Mouse (Mus musculus): ENCODE data around the gene Bricd5.
A peak's percentile ranks its signal among the peaks of the same experiment; 100 is the strongest.
"Not testable (repeated sequence)": the region's sequence is repeated elsewhere in the genome, so short reads cannot be mapped to it uniquely, and the experiment has no call there.

The Bricd5 gene

DNA sequence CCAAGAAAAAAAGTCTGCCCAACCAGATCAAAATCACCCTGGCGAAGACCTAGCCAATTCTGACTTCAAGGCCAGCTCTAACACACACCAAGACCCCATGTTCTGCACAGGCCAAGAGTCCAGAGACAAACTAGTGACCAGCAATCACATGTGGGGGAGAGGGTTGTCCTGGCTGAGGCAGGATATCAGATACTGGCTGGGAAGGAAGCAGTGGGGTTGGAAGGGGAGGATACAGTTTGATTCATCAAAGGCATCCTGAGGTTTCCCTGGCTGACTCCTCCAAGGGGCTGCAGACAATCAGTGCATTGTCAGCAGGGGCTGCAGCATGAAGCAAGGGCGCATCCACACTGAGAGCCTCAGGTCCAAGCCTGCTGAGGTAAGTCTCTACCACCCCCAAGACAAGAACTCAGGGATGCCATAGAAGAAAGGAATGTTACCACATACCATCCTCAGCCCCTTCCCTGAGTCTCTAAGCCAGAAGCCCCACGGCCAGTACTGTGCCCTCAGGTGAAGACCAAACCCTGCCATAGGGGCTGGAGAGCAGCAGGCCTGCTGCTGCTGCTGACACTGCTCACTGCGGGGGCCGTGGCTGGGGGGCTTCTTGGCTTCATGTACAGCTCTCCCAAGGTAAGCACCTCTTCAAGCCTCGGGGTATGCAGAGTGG is at the start of gene Bricd5:
Gene Bricd5, plus strand, starts transcription at position 273 of the 664 bp plus-strand sequence.
- DNase-seq (ENCODE audit: low read depth), result no peak

DNA sequence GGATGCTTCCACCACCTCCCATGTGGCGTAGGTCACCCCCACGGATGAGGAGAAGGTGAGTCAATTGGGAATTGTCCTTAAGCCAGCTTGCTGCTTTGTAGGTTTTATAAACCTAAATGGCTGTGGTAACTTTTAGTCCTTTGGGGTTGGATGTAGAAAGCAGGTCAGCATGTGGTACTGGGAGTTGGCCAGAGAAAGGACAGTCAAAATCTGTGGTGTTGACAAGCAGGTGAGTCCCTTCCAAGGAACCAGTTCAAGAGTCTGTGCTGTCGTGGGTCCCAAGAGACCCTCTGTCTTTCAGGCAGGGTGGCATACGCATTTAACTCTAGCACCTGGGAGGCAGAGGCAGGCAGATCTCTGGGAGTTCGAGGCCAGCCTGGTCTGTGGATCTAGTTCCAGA is 49.2 kb upstream of the Bricd5 start:
- DNase-seq (ENCODE audit: low read depth), result no peak

DNA sequence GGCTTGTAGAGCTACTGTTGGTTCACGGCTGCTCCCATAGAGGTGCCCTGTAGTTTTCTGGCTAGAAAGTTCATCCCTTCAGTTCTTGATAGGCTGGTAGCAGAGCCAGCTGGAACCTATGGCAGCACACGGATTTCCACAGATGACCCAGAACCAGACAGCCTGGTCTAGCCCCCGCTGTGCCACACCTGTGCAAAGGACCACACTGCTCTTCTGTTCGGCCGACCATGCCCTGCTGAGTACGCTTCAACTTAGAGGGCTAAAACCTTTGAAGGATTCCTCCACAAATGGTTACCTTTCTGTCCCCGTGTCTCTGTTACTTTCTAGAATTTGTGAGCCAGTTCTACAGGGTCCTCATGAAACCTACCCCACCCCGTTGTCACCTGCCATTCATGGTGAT is 48.4 kb upstream of the Bricd5 start:
- DNase-seq (ENCODE audit: low read depth), result not testable (repeated sequence)

DNA sequence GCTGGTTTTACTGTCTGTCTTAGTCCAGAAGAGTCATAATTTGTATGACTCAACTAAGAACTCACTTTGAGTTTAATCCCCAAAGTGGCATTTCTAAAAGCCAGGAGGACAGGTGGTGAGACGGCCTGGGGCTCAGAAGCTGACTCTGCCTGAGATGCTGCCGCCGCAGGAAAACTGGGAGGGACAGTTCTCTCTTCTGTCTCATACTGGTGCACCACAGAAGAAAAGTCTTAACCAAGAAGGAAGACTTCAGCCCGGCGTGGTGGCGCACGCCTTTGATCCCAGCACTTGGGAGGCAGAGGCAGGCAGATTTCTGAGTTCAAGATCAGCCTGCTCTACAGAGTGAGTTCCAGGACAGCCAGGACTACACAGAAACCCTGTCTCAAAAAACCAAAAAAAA is 47.8 kb upstream of the Bricd5 start:
- no peak for DNase-seq (ENCODE audit: low read depth)

DNA sequence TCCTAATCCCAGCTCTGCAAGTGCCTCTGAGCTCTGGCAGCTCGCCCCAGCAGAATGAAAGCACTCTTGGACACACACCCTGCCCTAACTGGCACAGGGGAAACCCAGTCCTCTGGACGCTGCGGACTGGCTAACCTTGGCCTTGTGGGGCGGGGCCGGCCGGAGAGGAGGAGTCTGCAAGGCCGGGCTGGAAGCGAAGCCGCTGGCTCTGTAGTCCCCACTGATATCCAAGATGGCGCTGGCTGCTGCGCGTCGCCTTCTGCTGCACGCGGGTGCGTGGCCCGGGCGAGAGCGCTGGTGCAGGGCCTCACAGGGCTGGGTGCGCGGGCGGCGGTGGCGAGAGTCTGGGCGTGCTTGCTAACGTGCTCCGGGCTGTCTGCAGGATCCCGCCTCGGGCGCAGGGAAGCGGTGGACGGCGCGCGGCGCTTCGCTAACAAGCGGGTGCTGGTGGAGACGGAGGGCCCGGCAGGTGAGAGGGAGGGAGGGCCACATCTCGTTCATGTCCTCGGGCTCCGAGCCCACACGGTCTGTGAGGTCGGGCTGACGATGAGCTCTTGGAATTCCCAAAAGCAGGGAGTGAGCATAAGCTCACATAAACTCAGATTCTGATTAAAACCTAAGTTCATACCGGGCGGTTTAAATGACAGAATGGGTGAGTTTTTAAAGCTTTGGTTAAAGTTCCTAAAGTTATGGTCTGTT is 47.1 kb upstream of the Bricd5 start, which contains the start of gene Eci1:
Gene Eci1, plus strand, starts transcription at position 171 of the 699 bp plus-strand sequence.
- DNase-seq (ENCODE audit: low read depth), result peak; percentile 77

DNA sequence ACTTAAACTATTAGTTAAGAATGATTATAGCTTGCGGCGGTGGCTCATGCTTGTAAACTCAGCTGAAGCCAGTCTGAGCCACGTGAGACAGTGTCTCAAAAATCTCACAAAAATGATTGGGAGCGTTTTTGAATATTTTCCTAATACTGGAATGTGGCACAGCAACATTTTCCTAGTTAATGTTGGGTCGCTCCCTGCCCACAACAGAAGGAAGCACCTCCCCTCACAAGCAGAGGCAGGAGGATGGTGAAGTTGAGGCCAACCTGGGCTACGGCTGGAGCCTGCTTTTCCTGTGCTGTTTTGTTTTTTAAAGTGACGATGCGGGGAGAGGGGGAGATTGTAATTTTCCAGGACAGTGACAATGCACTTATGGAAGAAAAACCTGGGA is 46.5 kb upstream of the Bricd5 start:
- no peak for DNase-seq (ENCODE audit: low read depth)

DNA sequence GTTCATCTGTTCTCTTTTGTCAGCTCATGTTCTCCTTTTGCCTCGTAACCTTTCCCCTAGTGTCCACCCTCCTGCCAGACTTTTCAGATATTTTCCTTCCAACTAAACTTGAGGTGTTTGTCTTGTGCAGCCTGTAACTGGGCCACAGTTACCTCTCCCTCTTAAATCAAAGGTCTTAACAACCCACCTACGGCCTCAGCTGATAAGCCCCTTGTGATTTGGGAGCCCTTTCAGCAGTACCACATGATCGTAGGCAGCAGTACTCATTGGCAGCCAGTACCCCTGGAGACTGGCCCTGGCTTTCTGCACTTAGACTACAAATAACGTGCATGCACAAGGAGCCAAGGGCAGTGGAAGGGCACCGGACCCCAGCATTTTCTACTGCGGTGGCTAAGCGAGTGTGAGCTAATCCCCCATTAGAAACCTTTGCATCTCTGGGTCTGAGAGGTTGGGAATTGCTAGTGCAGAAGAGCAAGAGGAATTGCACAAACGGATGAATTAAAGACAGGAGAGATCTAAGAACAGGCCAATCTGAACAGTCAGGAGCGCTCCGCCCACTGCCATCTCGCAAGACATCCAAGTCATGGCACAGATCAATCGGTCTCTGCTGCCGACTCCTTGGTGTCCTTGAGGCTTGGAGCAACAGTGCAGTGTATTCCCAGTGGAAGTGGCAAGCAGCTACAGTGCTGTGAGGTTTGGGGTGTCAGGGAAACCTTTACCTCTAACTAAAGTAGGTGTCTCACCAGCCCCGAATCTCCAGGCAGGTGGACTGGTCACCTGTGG is 44.3 kb upstream of the Bricd5 start:
- no peak for DNase-seq (ENCODE audit: low read depth)

DNA sequence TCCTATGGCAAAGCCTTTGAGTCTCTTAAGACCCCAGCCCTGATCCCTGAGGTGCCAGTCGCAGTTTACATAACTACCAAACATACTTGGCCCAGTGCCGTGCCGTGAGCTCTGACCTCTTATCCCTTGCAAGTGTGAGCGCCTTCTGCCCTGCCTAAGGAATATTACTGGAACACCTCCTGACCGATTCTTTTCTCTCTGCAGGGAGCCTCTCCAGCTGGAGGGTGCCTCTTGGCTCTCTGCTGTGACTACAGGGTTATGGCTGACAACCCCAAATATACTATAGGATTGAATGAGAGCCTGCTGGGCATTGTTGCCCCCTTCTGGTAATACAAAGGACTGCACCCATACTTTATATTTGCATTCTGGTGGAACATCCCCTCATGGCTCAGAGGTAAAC is 36.7 kb upstream of the Bricd5 start:
- DNase-seq (ENCODE audit: low read depth), result peak; percentile 79

DNA sequence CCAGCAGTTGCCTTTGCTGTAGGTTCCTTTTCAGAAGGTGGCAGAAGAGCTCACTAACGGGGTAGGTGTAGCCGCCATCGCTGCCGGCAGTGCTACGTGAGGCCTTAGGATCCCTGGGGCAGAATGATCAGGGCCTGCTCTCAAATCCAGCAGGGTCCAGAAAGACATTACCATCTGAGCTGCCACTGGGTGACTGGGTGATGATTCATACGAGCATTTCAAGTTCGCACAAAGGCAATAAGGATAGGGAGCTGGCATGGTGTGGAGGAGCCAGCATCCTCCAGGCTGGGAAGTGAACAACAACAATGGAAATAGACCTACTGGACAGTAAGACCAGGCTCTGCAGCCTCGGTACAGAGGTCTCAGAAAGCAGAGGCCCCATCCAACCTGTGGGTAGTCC is 33.3 kb upstream of the Bricd5 start:
- DNase-seq (ENCODE audit: low read depth), result no peak

DNA sequence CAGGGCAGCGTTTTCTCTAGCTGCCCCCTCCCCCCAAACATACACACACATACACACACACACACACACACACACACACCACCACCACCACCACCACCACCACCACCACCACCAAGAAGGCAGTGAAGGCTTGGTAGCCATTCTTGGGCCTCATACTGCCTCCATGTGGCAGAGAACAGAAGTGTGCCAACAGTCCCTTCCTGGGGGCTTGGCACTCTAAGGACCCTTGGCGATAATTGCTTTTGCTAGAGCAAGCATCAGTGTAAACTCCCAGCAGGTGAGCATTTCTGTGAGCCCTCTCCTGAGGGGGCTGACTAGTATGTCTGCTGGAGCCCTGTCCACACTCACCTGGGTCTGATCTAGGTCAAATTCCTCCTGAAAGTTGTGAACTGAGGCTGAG is 32.5 kb upstream of the Bricd5 start:
- no peak for DNase-seq (ENCODE audit: low read depth)

DNA sequence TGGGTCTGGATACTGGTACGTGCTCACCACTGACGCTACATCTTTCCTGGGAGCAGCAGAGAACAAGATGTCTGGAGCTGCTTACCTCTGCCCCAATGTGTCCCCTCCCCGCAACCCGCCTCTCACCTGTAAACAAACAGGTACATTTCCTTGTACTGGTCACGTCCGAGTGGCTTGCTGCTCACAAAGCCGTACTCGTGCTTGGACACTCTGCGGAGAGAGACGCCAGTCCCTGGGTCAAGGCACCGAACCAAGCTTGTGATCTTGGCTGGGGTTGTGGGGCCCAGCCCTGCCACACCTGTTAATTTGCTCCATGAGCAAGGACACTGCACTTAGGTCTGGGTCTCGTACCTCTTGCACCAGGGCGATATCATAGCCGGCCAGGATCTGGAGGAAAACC is 31.6 kb upstream of the Bricd5 start:
- DNase-seq (ENCODE audit: low read depth), result no peak

DNA sequence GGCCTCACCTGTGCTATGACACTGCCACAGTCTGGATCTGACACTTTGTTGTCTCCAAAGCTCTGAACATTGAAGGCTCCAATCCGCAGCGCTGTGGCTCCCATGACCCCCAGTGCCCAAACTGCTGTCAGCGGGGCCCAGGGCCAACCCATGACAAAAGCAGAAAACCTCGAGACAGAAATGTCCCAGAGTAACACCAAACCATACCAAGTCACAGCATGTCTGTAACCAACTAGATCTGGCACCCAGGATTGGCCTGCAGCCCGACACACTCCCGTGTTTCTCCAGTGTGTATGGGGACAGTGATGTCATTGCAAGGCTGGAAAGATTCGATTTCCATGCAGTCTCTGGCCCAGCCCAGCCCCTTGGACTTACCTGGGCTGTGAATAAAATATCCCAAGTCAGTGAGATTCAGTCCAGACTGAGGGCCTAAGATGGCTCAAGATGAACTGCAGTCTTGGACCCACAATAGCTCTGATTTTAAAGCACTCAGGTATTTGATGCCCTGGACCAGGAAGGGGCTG is 31.0 kb upstream of the Bricd5 start, which contains the start of gene Dnase1l2:
Gene Dnase1l2, minus strand, starts transcription at position 474 of the 524 bp plus-strand sequence.
- DNase-seq (ENCODE audit: low read depth), result no peak

DNA sequence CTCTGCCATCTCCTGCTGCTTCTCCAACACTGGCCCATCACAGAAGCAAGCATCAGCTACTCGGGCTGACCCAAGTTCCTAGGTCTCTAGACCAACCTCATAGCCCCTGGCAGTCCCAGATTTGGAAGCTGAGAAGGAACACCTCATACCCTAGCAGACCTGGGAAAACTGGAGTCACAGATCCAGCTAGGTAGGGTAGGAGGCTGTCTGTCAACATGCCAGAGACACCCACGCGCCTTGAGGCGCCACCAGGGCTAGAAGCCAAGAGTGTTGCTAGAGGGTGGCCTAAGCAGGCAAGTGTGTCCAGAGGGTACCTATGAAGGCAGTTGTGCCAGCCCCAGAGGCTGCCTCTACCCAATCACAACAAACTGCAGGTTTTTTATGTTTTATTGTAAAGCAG is 30.3 kb upstream of the Bricd5 start:
- no peak for DNase-seq (ENCODE audit: low read depth)

DNA sequence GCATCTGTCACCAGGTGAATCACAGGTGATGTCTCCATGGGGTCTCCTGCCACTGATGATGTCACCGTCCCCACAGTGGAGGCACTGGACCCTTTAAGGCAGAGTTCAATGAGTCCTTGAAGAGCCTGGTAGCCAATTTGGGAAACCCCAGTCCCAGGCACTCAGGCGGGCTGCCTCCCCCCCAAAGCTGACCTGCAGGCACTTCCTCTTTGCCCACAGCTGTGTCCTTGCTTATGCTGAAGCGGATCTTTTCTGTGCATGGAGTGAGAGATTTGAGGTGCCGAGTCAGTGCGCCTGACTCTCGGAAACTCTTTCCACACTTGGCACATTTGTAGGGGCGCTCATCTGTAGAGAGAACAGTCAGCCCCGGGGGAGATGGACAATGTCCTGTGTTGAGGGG is 27.1 kb upstream of the Bricd5 start:
- DNase-seq (ENCODE audit: low read depth), result no peak

DNA sequence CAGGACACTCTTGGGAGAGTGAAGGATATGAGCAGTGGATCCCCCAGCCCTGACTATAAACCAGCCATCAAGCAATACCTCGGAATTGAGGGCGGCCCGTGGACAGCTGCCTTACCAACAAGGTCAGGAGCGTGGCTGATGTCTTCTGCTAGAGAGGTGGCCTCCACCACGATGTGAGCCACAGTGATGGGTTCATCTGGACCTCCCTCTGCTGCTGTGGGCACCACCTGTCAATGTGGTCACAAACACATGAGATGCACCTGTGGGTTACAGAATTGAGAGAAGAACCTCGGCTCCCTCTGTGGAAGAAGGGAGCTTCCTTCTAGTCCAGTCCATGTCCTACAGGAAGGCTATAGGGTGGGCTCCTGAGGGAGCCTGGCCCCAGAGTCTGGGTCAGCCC is 24.2 kb upstream of the Bricd5 start:
- DNase-seq (ENCODE audit: low read depth), result no peak

DNA sequence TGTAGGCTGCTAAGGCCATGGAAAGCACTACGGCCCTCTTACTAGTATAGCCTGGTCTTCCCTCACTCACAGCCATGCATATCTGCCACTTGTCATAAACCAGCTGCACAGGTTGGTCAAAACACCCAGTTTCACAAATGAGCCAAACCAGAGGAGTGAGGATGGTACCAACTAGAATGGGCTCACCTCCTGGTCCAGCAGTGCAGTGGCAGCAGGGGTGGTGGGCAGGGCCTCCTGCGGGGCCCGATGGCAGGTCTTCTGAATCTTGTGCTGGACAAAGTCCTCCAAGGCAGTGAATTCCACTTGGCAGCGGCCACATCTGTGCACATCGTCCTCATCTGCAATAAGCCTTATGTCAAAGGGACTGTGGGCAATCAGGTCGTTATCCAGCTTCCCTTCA is 22.5 kb upstream of the Bricd5 start:
- no peak for DNase-seq (ENCODE audit: low read depth)

DNA sequence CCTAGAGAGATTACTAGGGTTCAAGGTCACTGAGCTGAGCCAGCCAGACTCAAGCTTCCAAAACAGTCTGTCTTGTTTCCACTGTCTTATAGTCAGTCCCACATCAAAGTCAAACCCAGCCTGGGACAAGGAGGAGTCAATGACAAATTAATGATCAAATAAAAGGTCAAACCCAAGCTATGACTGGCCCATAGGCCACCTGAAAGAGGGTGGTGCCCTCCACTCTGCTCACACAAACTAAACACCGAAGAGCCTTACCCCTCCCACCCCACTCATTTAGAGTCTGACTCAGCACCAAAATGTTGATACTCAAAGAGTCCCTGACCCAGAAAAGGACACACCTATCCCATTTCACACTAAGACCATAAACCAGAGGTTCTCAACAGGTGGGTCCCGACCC is 20.3 kb upstream of the Bricd5 start:
- DNase-seq (ENCODE audit: low read depth), result no peak

DNA sequence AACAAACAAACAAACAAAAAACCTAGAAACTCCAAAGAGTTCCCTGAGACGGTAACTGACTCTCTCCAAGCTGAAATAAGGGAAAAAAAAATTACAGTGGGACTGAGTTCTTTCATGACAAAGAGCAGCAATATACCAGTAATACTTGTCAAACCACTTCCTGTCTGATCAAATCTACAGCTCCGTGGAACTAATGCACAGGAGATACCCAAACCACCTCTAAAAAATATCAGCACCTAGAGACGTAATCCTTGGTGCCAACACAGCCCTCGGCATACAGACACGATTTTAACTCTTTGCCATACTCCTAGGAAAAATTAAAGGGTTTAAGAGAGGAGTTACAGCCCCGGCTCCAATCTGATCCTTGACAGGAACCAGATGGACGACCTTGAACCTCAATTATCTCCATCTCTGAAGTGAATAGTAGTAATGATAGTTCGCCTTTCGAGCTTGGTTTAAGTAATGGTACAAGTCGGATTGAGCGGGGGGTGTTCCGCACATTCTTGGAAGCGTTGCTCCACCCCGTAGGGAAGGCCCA is 19.4 kb upstream of the Bricd5 start:
- DNase-seq (ENCODE audit: low read depth), result peak; percentile 76

DNA sequence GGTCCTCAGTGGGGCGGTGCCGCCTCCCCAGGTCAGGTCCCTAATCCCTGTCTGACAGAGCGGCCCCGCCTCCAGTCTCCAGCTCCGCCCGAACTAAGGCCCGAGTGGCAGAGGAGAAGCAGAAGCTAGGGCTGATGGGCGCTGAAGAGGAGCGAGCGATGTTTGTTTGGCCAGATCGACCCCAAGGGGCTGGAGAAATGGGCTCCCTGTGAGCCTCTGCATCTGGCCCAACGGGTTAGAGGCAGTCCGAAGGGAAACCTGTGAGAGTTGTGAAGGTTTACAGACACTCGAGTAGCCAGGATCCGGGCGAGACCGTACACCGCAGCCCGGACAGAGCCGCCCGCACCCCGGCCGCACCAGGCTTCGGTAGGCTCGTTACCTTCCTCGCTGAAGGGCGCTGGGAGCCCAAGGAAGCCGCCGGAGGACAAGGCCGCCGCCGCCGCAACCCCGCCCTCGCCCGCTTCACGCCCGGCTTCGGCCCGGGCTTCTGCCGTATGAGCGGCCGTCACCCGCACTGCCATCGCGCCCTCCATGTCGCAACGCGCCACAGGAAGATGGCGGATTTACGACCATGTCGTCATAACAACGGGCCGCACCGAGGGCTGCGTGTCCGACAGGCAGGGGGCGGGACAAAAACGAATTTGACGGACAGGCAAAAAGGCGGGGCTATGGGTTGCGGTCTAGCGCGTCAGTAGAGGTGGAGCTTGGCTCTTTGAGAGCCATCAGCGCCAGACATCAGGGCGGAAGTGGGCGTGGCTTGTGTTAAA is 18.7 kb upstream of the Bricd5 start:
- peak; percentile 99 for DNase-seq (ENCODE audit: low read depth)

DNA sequence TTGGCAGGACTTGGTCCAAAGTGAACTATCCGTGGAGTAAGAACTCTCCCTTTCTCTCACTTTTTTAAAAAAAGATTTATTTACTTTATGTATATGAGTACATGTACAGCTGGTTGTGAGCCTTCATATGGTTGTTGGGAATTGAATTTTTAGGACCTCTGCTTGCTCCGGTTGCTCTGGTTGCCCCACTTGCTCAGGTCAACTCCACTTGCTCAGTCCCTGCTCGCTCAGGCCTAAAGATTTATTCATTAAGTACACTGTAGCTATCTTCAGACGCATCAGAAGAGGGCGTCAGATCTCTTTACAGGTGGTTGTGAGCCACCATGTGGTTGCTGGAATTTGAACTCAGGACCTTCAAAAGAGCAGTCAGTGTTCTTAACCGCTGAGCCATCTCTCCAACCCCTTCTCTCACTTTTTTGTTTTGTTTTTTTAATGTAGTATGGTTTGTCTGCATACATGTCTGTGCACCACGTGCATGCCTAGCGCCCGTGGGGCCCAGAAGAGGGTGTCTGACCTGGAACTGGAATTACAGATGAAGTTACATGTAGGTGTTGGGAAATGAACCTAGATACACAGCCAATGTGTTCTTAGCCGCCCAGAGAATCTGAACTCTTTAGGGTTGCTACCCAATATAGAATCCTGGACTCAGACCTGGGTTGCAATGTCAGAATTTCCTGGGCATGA is 18.0 kb upstream of the Bricd5 start:
- DNase-seq (ENCODE audit: low read depth), result peak; percentile 42

DNA sequence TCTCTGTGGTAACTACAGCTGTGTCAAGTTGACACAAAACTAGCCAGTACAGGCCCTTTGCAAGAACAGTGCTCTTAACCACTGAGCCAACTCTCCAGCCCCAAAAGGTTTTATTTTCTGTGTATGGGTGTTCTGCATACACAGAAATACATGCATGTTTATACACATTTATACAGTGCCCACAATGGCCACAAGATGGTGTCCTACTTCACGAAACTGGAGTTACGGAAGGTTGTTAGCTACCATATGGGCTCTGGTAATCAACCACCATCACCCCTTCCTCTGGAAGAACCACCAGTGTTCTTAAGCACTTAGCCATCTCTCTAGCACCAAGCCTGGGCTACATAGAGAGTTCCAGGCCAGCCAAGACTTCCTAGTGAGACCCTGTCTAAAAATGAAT is 12.1 kb upstream of the Bricd5 start:
- peak; percentile 73 for DNase-seq (ENCODE audit: low read depth)

Measured in naive thymus-derived CD4-positive, alpha-beta T cell, adult 2 months (primary cell).